Mouse (Mus musculus): ENCODE results near the gene Pex6. TPM values are rescaled to one million over a fixed set of nuclear protein-coding genes. Genes with fewer than 3 reads are reported as not detected.

Pex6 gene
- total and polyA plus RNA-seq, 3 experiments, result 23.0 to 31.2 TPM; not detected in 1

GRCm38 (mm10) chr17:46725273-46725672, 14.0 kb downstream of the Pex6 start:
- H3K4me1 ChIP-seq (ENCODE audit: control insufficient read depth in 1 of 2, insufficient read depth in 2 of 2, low read length in 2 of 2), result no peaks in the 10 kb centered on the region
- no peaks in the 10 kb centered on the region for H3K9me3 ChIP-seq (replicated peaks; ENCODE audit: insufficient read depth, low read length)
- H3K79me2 ChIP-seq (ENCODE audit: control insufficient read depth, insufficient read depth, low read length, poor library complexity), result no peaks in the 10 kb centered on the region
- H3K9ac ChIP-seq (ENCODE audit: control insufficient read depth, low read depth, low read length, poor library complexity, severe bottlenecking), result no peak overlapping the region
- no peaks in the 10 kb centered on the region for H3K36me3 ChIP-seq (ENCODE audit: control insufficient read depth in 1 of 2, insufficient read depth in 2 of 2, low read length in 2 of 2)
- H3K27ac ChIP-seq (ENCODE audit: control insufficient read depth, low read depth, low read length), result no peak overlapping the region
- no peaks in the 10 kb centered on the region for H3K27me3 ChIP-seq (ENCODE audit: control insufficient read depth in 1 of 2, insufficient read depth in 2 of 2, low read length in 2 of 2)
- DNase-seq (ENCODE audit: low read depth, low spot score), result peak; percentile 58
- TF ChIP-seq ELF1 (IDR thresholded peaks at IDR 0.05; ENCODE audit: low read depth, low read length) (no peak), TCF12 (IDR thresholded peaks at IDR 0.05; ENCODE audit: low read depth, low read length) (no peak), TAL1 (IDR thresholded peaks at IDR 0.05; ENCODE audit: low read length) (no peak), POLR2A (IDR thresholded peaks at IDR 0.05; ENCODE audit: control insufficient read depth in 1 of 2, insufficient read depth in 1 of 2, low read depth in 1 of 2, low read length in 2 of 2, poor library complexity in 1 of 2) (no peak), CHD2 (IDR thresholded peaks at IDR 0.05; ENCODE audit: low read length) (no peak), RCOR1 (IDR thresholded peaks at IDR 0.05; ENCODE audit: low read depth, low read length) (no peak), CTCF (IDR thresholded peaks at IDR 0.05 in 2 of 3, conservative IDR thresholded peaks at IDR 0.05 in 1 of 3; ENCODE audit: control insufficient read depth in 1 of 3, insufficient read depth in 1 of 3, low read depth in 2 of 3, low read length in 3 of 3, poor library complexity in 1 of 3, severe bottlenecking in 1 of 3) (peak; percentile 53 to 73 (median 70)), BHLHE40 (IDR thresholded peaks at IDR 0.05; ENCODE audit: borderline replicate concordance, low read depth, low read length) (no peak), CHD1 (IDR thresholded peaks at IDR 0.05; ENCODE audit: low read depth, low read length) (no peak), KAT2A (conservative IDR thresholded peaks at IDR 0.05; ENCODE audit: low read depth, low read length) (no peak), E2F4 (IDR thresholded peaks at IDR 0.05; ENCODE audit: borderline replicate concordance, low read depth, low read length) (no peak), ZMIZ1 (IDR thresholded peaks at IDR 0.05; ENCODE audit: low read depth, low read length) (no peak), MAZ (IDR thresholded peaks at IDR 0.05; ENCODE audit: low read depth, low read length) (no peak), RAD21 (IDR thresholded peaks at IDR 0.05; ENCODE audit: low read depth, low read length) (peak; percentile 67), POLR2AphosphoS5 (IDR thresholded peaks at IDR 0.05; ENCODE audit: borderline replicate concordance, low read depth, low read length) (no peak), MYB (IDR thresholded peaks at IDR 0.05; ENCODE audit: low read depth, low read length) (no peak), ZNF384 (IDR thresholded peaks at IDR 0.05; ENCODE audit: low read depth, low read length) (no peak), GABPA (IDR thresholded peaks at IDR 0.05; ENCODE audit: low read depth, low read length) (no peak), MAFK (IDR thresholded peaks at IDR 0.05; ENCODE audit: borderline replicate concordance, low read depth, low read length) (no peak), SMC3 (IDR thresholded peaks at IDR 0.05; ENCODE audit: low read depth, low read length) (peak; percentile 57), MEF2A (IDR thresholded peaks at IDR 0.05; ENCODE audit: extremely low read depth, insufficient replicate concordance, low read depth, low read length, poor library complexity, severe bottlenecking) (no peak), SIN3A (IDR thresholded peaks at IDR 0.05; ENCODE audit: low read length) (no peak), ZKSCAN1 (IDR thresholded peaks at IDR 0.05; ENCODE audit: low read depth, low read length) (no peak), ZC3H11A (IDR thresholded peaks at IDR 0.05; ENCODE audit: low read depth, low read length) (peak; percentile 41; the same call in 1 of the 2 replicates), JUND (IDR thresholded peaks at IDR 0.05; ENCODE audit: low read depth, low read length) (no peak), MAX (IDR thresholded peaks at IDR 0.05; ENCODE audit: low read length) (no peak), UBTF (IDR thresholded peaks at IDR 0.05; ENCODE audit: borderline replicate concordance, insufficient read depth, low read depth, low read length) (no peak), ETS1 (IDR thresholded peaks at IDR 0.05; ENCODE audit: low read depth, low read length) (no peak), EP300 (IDR thresholded peaks at IDR 0.05; ENCODE audit: low read depth in 1 of 2, low read length in 2 of 2) (no peak)
- no peak overlapping the region for H3K4me3 ChIP-seq (ENCODE audit: control insufficient read depth in 1 of 2, insufficient read depth in 1 of 2, low read depth in 2 of 2, low read length in 2 of 2)
